Mouse (Mus musculus): ENCODE data around the gene Dmrtc1a. TPM values are rescaled to one million over a fixed set of nuclear protein-coding genes. Genes with fewer than 3 reads are reported as not detected.
"Not testable (repeated sequence)": the region's sequence is repeated elsewhere in the genome, so short reads cannot be mapped to it uniquely, and the experiment has no call there.

Gene Dmrtc1a
- polyA plus RNA-seq (2015; fragmentation: Nextera tagmentation; extraction: Ambion mirVana): 0.26 and 0.87 TPM in 2 replicates

GRCm38 (mm10) chrX:102908587-102908986, at the start of gene Dmrtc1a, which contains the start of gene 1700011M02Rik:
Dmrtc1a (minus strand) TSS chrX:102908687.
1700011M02Rik (plus strand) TSS chrX:102908905.
- H3K4me1 ChIP-seq (ENCODE audit: control insufficient read depth, insufficient read depth, low read length); H3K9ac ChIP-seq (ENCODE audit: low read depth, low read length); H3K4me3 ChIP-seq (ENCODE audit: low read length); H3K36me3 ChIP-seq (ENCODE audit: control insufficient read depth, insufficient read depth, low read length); H3K4me2 ChIP-seq (ENCODE audit: low read depth, low read length); H3K27ac ChIP-seq (ENCODE audit: low read length); H3K27me3 ChIP-seq (replicated peaks; ENCODE audit: control insufficient read depth, insufficient read depth, low read length); ATAC-seq; H3K9me3 ChIP-seq (ENCODE audit: control insufficient read depth, low read length): not testable (repeated sequence)
- WGBS: 75% methylated on average over 6 of the region's 9 CpGs

- WGBS: 88% methylated on average over 11 of the region's 11 CpGs
- H3K27ac ChIP-seq (ENCODE audit: low read length); H3K4me1 ChIP-seq (ENCODE audit: control insufficient read depth, insufficient read depth, low read length); H3K4me3 ChIP-seq (ENCODE audit: low read length); H3K4me2 ChIP-seq (ENCODE audit: low read depth, low read length); ATAC-seq; H3K27me3 ChIP-seq (replicated peaks; ENCODE audit: control insufficient read depth, insufficient read depth, low read length); H3K9ac ChIP-seq (ENCODE audit: low read depth, low read length); H3K36me3 ChIP-seq (ENCODE audit: control insufficient read depth, insufficient read depth, low read length); H3K9me3 ChIP-seq (ENCODE audit: control insufficient read depth, low read length): not testable (repeated sequence)
Observed at GRCm38 (mm10) chrX:102950136-102950535, 41.6 kb upstream of the Dmrtc1a start.

GRCm38 (mm10) chrX:102936743-102937142, 28.3 kb upstream of the Dmrtc1a start:
- H3K27ac ChIP-seq (ENCODE audit: low read length): no peak overlapping the region
- 66% methylated on average over 5 of the region's 5 CpGs for WGBS
- ATAC-seq: no peak

GRCm38 (mm10) chrX:102934395-102934764, 25.9 kb upstream of the Dmrtc1a start:
- peak overlapping the region; percentile 57 for H3K4me3 ChIP-seq (ENCODE audit: low read length)
- H3K27me3 ChIP-seq (replicated peaks; ENCODE audit: control insufficient read depth, insufficient read depth, low read length): peaks cover 18% of the 10 kb centered on the region
- no peaks in the 10 kb centered on the region for H3K9me3 ChIP-seq (ENCODE audit: control insufficient read depth, low read length)
- H3K27ac ChIP-seq (ENCODE audit: low read length): no peak overlapping the region
- WGBS: 53% methylated on average over 8 of the region's 8 CpGs
- no peaks in the 10 kb centered on the region for H3K36me3 ChIP-seq (ENCODE audit: control insufficient read depth, insufficient read depth, low read length)
- H3K4me1 ChIP-seq (ENCODE audit: control insufficient read depth, insufficient read depth, low read length): no peaks in the 10 kb centered on the region
- ATAC-seq: no peak
- 0 out of 2 replicates have a peak overlapping the region, but pooled peaks have one; percentile 70 for H3K4me2 ChIP-seq (ENCODE audit: low read depth, low read length)
- H3K9ac ChIP-seq (ENCODE audit: low read depth, low read length): no peak overlapping the region

More at GRCm38 (mm10) chrX:102936743-102937142, 28.3 kb upstream of the Dmrtc1a start:
- Histone ChIP-seq H3K4me3 (ENCODE audit: low read length) (no peak overlapping the region), H3K9ac (ENCODE audit: low read depth, low read length) (no peak overlapping the region), H3K9me3 (ENCODE audit: control insufficient read depth, low read length) (no peaks in the 10 kb centered on the region), H3K36me3 (ENCODE audit: control insufficient read depth, insufficient read depth, low read length) (no peaks in the 10 kb centered on the region), H3K4me2 (ENCODE audit: low read depth, low read length) (no peak overlapping the region), H3K4me1 (ENCODE audit: control insufficient read depth, insufficient read depth, low read length) (no peaks in the 10 kb centered on the region), H3K27me3 (replicated peaks; ENCODE audit: control insufficient read depth, insufficient read depth, low read length) (peaks cover 20% of the 10 kb centered on the region)

GRCm38 (mm10) chrX:102933571-102934394, 25.3 kb upstream of the Dmrtc1a start:
- 29% methylated on average over 50 of the region's 68 CpGs for WGBS
- Histone ChIP-seq H3K9ac (ENCODE audit: low read depth, low read length) (peak overlapping the region; percentile 65), H3K36me3 (ENCODE audit: control insufficient read depth, insufficient read depth, low read length) (no peaks in the 10 kb centered on the region), H3K4me1 (ENCODE audit: control insufficient read depth, insufficient read depth, low read length) (no peaks in the 10 kb centered on the region), H3K27ac (ENCODE audit: low read length) (no peak overlapping the region), H3K9me3 (ENCODE audit: control insufficient read depth, low read length) (no peaks in the 10 kb centered on the region), H3K4me2 (ENCODE audit: low read depth, low read length) (peak overlapping the region; percentile 70), H3K27me3 (replicated peaks; ENCODE audit: control insufficient read depth, insufficient read depth, low read length) (peaks cover 16% of the 10 kb centered on the region), H3K4me3 (ENCODE audit: low read length) (peak overlapping the region; percentile 57)
- ATAC-seq: peak; percentile 79

- Histone ChIP-seq H3K4me1 (ENCODE audit: control insufficient read depth, insufficient read depth, low read length) (no peaks in the 10 kb centered on the region), H3K9me3 (ENCODE audit: control insufficient read depth, low read length) (no peaks in the 10 kb centered on the region), H3K27ac (ENCODE audit: low read length) (no peak overlapping the region), H3K9ac (ENCODE audit: low read depth, low read length) (peak overlapping the region; percentile 65), H3K36me3 (ENCODE audit: control insufficient read depth, insufficient read depth, low read length) (no peaks in the 10 kb centered on the region), H3K27me3 (replicated peaks; ENCODE audit: control insufficient read depth, insufficient read depth, low read length) (peaks cover 16% of the 10 kb centered on the region), H3K4me3 (ENCODE audit: low read length) (peak overlapping the region; percentile 57), H3K4me2 (ENCODE audit: low read depth, low read length) (peak overlapping the region; percentile 70)
- WGBS: 48% methylated on average over 12 of the region's 12 CpGs
- no peak for ATAC-seq
Observed at GRCm38 (mm10) chrX:102932992-102933570, 24.6 kb upstream of the Dmrtc1a start.

- not testable (repeated sequence) for H3K4me1 ChIP-seq (ENCODE audit: control insufficient read depth, insufficient read depth, low read length); H3K9me3 ChIP-seq (ENCODE audit: control insufficient read depth, low read length); H3K4me3 ChIP-seq (ENCODE audit: low read length); H3K4me2 ChIP-seq (ENCODE audit: low read depth, low read length); H3K27ac ChIP-seq (ENCODE audit: low read length); H3K27me3 ChIP-seq (replicated peaks; ENCODE audit: control insufficient read depth, insufficient read depth, low read length); H3K9ac ChIP-seq (ENCODE audit: low read depth, low read length); H3K36me3 ChIP-seq (ENCODE audit: control insufficient read depth, insufficient read depth, low read length); ATAC-seq
- 87% methylated on average over 6 of the region's 6 CpGs for WGBS
Observed at GRCm38 (mm10) chrX:102928072-102928471, 19.6 kb upstream of the Dmrtc1a start, which contains the start of gene 1700018G05Rik. 1700018G05Rik (plus strand) TSS chrX:102928372.

- H3K9ac ChIP-seq (ENCODE audit: low read depth, low read length); H3K4me2 ChIP-seq (ENCODE audit: low read depth, low read length); H3K9me3 ChIP-seq (ENCODE audit: control insufficient read depth, low read length); H3K27ac ChIP-seq (ENCODE audit: low read length); H3K36me3 ChIP-seq (ENCODE audit: control insufficient read depth, insufficient read depth, low read length); H3K4me1 ChIP-seq (ENCODE audit: control insufficient read depth, insufficient read depth, low read length); H3K27me3 ChIP-seq (replicated peaks; ENCODE audit: control insufficient read depth, insufficient read depth, low read length); H3K4me3 ChIP-seq (ENCODE audit: low read length); ATAC-seq: not testable (repeated sequence)
- 15% methylated on average over 4 of the region's 4 CpGs for WGBS
Observed at GRCm38 (mm10) chrX:102926707-102927106, 18.2 kb upstream of the Dmrtc1a start.

- not testable (repeated sequence) for H3K9ac ChIP-seq (ENCODE audit: low read depth, low read length); H3K9me3 ChIP-seq (ENCODE audit: control insufficient read depth, low read length); H3K27me3 ChIP-seq (replicated peaks; ENCODE audit: control insufficient read depth, insufficient read depth, low read length); H3K4me3 ChIP-seq (ENCODE audit: low read length); H3K4me1 ChIP-seq (ENCODE audit: control insufficient read depth, insufficient read depth, low read length); H3K27ac ChIP-seq (ENCODE audit: low read length); H3K36me3 ChIP-seq (ENCODE audit: control insufficient read depth, insufficient read depth, low read length); ATAC-seq; H3K4me2 ChIP-seq (ENCODE audit: low read depth, low read length)
- 87% methylated on average over 1 of the region's 1 CpGs for WGBS
Observed at GRCm38 (mm10) chrX:102914823-102915222, 6.3 kb upstream of the Dmrtc1a start.
